Mouse (Mus musculus) left cerebral cortex, postnatal 4 days (tissue): ENCODE data around the gene Fat3. TPM values are rescaled to one million over a fixed set of nuclear protein-coding genes. Genes with fewer than 3 reads are reported as not detected.

ENCODE experiments used
- DNase-seq: peaks from one replicate; pipeline ENCODE4 v3.0.0-alpha.2; 2022
- intact Hi-C: fragments of 180-260 bp; cut with DNase I; formaldehyde crosslinking; loops from one replicate; pipeline ENCODE4 v1.15.1; 2025
- total RNA-seq, 2 experiments: library from RNA; stranded (reverse); gene quantifications; 2 replicates each; pipeline ENCODE4 v1.2.3; 2021

Fat3 gene
- total RNA-seq, 2 experiments from 2014 or later, result 70.5 to 72.7 TPM

- DNase-seq, result no peak
- intact Hi-C loops, result no loop called here
Measured at GRCm38 (mm10) chr9:16312599-16313197, 188.4 kb downstream of the Fat3 start.

DNA sequence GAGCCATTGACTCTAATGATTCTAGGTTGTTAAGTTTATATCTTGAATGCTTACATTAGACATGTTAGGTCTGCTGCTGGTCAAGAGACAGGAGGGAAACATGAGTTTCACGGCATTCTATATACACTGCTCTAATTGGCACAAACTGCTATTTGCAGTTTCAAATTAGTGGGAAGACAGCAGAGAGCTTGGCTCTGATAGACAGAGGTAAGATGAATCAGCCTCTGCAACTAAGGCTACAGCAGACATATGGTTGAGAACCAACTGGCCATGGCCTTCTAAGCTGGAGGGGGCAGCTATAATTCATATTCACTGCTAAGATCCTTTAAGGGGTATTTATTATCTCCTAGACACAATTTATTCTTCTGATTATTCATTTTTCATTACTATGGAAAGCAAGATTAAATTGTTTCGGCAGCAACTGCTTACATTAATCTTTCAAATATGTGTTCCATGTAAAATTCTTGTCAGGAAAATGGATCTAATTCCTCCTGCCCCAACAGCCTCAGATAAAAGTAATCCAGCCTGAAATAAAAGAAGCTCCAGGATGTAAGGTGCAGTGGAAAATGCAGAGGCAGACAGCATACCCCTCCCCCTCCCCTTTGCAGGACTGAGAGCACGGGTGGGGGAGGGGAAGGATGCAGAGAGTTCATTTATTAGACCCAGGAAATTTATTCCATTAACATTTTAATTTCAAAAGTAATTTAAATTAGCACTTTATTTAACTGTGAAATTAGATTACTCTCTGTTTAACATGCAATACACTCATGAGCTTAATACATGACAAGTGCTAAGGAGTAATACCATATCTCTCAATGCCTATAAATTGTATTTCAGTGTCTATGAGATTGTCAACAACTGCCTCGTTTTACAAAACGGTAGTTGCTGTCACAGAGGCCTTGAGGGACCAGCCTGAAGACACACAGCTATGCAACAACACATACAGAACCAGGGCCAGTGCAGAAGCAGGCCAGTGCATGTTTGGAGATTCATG, 189.9 kb downstream of the Fat3 start:
- intact Hi-C loops, result no loop called here
- no peak for DNase-seq

DNA sequence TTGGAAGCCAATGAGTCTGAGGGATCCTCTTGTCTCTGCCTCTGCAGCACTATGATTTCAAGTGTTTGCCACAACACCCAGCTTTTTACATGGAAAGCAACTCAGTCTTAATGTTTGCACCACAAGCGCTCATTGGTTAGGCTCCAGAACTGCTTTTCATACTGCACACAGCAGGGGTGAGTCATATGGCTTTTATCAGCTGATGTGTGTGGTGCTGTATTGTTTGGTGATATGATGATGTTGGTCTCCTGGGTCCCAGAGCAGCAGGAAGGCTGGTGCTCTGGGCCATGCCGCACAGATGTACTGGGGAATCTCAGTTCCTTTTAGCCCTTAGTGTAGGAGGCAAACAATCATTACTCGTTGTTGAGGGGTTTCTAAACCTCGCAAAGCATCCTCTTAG, 190.8 kb downstream of the Fat3 start:
- intact Hi-C loops, result no loop called here
- no peak for DNase-seq

DNA sequence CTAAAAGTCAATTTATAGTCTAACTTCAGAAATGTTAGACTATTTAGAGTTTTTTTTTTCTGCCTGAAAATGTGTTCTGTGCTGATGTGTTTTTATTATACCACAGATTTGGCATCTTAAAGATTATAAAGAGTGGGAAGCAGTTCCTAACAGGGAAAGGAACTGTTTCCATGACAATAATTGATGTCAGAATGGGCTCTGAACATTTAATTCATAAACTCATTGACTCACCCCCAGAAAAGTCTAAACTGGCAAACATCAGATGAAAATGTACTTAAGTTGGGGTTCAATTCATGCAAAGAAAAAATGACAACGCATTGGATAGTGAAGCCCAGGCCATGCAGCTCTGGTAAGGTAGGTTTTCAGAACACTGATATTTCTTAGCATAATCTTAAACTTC, 193.3 kb downstream of the Fat3 start:
- DNase-seq, result no peak
- intact Hi-C loops, result loop anchor here (10.0 kb wide), 1 partner anchor 187 kb away; no protein-coding TSS in a partner anchor

GRCm38 (mm10) chr9:16306222-16306621, 194.9 kb downstream of the Fat3 start:
- no peak for DNase-seq
- intact Hi-C loops, result loop anchor here (10.0 kb wide), 1 partner anchor 189 kb away; no protein-coding TSS in a partner anchor

DNA sequence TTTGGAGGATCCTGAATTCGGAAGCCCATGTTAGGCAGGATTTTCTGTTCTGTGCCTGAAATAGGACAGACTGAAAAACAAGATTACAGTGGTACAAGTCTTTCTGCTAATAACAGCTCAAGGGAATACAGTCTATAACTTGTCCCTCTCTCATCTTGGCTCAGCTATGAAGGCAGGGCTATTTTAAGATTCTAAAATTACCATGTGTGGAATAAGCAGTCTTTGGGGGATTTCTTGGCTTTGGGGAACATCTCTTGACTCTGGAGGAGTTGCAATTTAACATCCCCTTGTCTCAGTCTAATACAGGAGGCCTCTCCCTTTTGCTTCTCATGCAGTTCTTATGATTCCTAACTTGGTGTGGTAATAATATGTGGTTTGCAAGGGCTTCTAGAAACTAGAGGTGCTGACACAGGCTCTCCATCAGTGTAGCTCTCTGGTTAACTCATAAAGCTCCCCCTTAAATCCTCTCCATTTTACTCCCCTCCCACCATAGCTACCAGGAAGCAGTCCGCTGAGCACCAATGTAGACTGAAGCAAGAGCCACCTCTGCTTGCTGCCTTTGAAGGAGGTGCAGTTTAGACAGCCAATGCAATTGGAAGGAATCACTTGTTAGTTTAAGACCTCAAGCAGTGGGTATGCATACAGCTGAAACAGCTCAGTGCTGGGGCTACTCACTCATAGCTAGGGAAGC, 195.5 kb downstream of the Fat3 start:
- intact Hi-C loops, result loop anchor here (10.0 kb wide), 1 partner anchor 189 kb away; no protein-coding TSS in a partner anchor
- no peak for DNase-seq

DNA sequence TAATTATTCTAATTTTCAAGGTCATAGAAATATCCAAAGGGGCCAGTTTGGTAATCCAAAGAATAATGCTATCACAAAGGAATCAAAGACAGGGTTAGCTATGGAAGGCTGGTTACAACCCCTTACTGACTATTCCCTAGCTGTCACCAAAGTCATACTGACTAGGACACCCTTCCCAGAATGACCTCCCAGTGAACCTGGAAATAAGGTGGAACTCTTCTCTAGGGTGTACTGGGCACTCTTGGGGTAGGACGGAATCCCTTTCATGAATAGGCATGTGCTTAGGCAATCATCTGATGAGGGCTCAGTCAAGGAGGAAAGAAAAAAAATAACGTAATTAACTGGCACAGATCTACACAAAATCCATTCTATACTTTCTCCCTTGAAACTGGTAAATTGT, 196.1 kb downstream of the Fat3 start:
- DNase-seq, result no peak
- intact Hi-C loops, result loop anchor here (10.0 kb wide), 1 partner anchor 190 kb away; no protein-coding TSS in a partner anchor

GRCm38 (mm10) chr9:16302484-16302883, 198.6 kb downstream of the Fat3 start:
- intact Hi-C loops, result loop anchor here (10.0 kb wide), 1 partner anchor 192 kb away; no protein-coding TSS in a partner anchor
- no peak for DNase-seq

DNA sequence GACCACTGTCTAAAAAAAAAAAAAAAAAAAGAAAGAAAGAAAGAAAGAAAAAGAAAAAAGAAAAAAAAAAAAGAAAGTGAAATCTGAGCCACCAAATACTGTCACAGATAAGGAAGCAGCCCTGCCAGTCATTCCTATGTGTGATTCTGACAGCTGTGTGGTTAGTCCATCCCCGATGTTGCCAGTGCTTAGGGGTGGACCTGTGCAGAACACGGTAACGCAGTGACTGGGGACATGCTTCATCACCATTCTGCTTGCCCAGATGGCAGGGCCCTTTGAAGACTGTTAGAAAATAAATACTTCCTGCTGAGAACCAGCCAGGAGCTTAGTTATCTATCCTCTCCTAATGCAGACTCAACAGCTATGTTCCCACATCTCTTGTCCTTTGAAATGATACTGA, 203.2 kb downstream of the Fat3 start:
- intact Hi-C loops, result no loop called here
- DNase-seq, result no peak

DNA sequence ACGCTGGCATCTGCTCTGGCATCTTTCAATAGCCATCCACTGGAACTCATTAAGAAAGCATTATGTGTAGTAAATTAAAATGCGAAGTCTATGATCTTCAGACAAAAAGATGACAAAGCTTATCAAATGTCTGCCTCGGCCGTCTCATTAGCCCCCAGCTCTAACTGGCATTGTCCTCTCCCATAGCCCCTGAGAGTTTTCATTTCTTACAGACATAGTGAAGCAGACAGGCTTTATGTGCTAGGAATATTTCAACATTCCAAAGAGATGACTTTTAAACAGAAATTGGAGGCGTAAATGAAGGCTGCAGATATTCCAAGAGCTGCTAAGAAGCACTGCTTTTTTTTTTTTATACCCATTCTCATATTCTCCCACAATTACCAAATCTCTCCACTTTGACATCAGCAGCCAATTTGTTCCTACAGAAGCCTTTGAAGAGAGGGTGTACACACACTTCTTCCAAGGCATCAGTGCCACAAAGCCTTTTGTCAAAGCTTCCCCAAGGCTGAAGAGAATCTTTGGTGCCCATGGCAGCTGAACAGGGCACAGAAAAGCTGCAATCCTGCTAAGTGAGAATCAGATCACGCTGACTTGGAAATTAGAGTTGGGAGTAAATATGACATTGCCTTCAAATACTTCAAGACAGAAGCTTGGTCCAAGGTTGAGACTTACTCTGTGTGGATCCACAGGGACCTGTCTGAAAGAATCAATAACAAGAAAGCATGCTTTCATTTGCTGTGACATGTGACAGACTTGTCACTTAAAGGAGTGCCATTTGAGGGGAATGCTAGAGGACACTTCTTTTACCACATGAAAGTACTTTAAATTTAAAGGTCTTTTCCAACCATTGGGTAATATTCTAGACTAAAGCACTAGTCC, 206.9 kb downstream of the Fat3 start:
- DNase-seq, result no peak
- intact Hi-C loops, result no loop called here

GRCm38 (mm10) chr9:16292492-16292891, 208.6 kb downstream of the Fat3 start:
- intact Hi-C loops, result no loop called here
- DNase-seq, result no peak

- no peak for DNase-seq
- intact Hi-C loops, result no loop called here
Measured at GRCm38 (mm10) chr9:16290911-16291310, 210.2 kb downstream of the Fat3 start.

- intact Hi-C loops, result no loop called here
- DNase-seq, result no peak
Measured at GRCm38 (mm10) chr9:16283033-16283432, 218.1 kb downstream of the Fat3 start.

GRCm38 (mm10) chr9:16282291-16282804, 218.7 kb downstream of the Fat3 start:
- no peak for DNase-seq
- intact Hi-C loops, result no loop called here

DNA sequence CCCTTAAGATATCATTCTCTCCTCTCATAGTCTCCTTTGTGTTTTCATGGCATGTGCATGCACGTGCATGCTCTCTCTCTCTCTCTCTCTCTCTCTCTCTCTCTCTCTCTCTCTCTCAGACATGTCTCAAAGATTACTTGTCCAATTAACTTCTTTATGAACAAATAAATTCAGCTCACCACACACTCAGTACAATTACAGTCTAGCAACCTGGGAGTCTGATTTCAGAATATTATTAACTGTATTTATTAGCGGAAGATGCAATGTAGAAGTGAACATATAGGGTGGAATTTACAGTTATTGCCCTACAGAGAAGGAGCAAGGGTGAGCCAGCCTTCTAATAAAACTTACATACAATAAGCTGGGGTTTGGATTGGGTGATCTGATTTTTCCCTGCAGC, 225.5 kb downstream of the Fat3 start:
- intact Hi-C loops, result no loop called here
- DNase-seq, result no peak

DNA sequence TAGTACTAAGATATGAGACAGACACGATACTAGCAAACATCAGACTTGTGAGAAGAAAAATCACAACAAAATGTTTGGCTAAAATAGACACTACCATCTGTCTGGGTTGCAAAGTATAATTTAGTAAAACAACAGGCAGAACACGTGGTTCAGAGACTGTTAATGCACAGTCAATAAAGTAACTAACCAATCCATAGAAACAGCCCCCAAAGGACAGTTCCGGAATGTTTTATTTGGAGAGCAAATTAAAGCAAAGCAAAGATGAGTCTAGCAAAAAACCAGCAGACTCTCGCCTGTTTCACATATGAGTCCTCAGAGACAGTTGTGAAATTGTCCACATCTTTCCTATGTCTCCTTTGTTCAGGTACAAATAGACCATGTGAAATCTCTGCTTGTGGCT, 227.0 kb downstream of the Fat3 start:
- no peak for DNase-seq
- intact Hi-C loops, result no loop called here

- intact Hi-C loops, result no loop called here
- no peak for DNase-seq
Measured at GRCm38 (mm10) chr9:16272810-16273209, 228.3 kb downstream of the Fat3 start.

DNA sequence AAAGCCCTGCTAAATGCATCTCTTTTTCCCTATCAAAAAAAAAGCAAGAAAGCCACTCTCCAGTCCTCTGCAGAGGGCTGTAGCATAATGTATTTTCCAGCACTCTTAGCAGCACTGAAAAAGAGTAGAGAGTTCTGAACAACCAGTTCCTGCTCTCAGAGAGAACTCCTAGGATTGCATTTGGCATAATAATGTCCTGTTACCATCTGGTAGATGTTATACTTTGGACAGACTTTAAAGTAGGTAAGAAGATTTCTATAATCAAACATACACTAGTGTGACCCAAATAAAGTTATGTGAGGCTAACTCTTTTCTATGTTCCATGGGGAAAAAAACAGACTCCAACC, 230.3 kb downstream of the Fat3 start:
- no peak for DNase-seq
- intact Hi-C loops, result no loop called here

- no peak for DNase-seq
- intact Hi-C loops, result no loop called here
Measured at GRCm38 (mm10) chr9:16270056-16270767, 230.9 kb downstream of the Fat3 start.
